Mouse (Mus musculus): ENCODE measurements at regions not wholly inside any gene's neighbourhood (a gene's known extent, or its start where the extent isn't known, plus 50 kb on each side); places are given as distances from the start of the nearest gene placed in this dataset.
A peak's percentile ranks its signal among the peaks of the same experiment; 100 is the strongest.

- no peak for DNase-seq (ENCODE audit: low read depth, low spot score)
Observed at GRCm38 (mm10) chr10:66796296-66796695, 299.6 kb upstream of the Jmjd1c start.

GRCm38 (mm10) chr10:66802691-66803090 is 293.2 kb upstream of the Jmjd1c start:
- DNase-seq (ENCODE audit: low read depth, low spot score), result no peak

GRCm38 (mm10) chr10:66807261-66807968 is 288.5 kb upstream of the Jmjd1c start:
- no peak for DNase-seq (ENCODE audit: low read depth, low spot score)

- no peak for DNase-seq (ENCODE audit: low read depth, low spot score)
Observed at GRCm38 (mm10) chr10:66812515-66813260, 283.2 kb upstream of the Jmjd1c start.

- no peak for DNase-seq (ENCODE audit: low read depth, low spot score)
Observed at GRCm38 (mm10) chr10:66813850-66814564, 281.9 kb upstream of the Jmjd1c start.

- DNase-seq (ENCODE audit: low read depth, low spot score), result no peak
Observed at GRCm38 (mm10) chr10:66814565-66815201, 281.2 kb upstream of the Jmjd1c start.

GRCm38 (mm10) chr10:66815951-66816350 is 280.0 kb upstream of the Jmjd1c start:
- DNase-seq (ENCODE audit: low read depth, low spot score), result no peak

- DNase-seq (ENCODE audit: low read depth, low spot score), result no peak
Observed at GRCm38 (mm10) chr10:66816776-66817175, 279.1 kb upstream of the Jmjd1c start.

GRCm38 (mm10) chr10:66817876-66818275 is 278.0 kb upstream of the Jmjd1c start:
- no peak for DNase-seq (ENCODE audit: low read depth, low spot score)

- no peak for DNase-seq (ENCODE audit: low read depth, low spot score)
Observed at GRCm38 (mm10) chr10:66819517-66819916, 276.4 kb upstream of the Jmjd1c start.

- DNase-seq (ENCODE audit: low read depth, low spot score), result no peak
Observed at GRCm38 (mm10) chr10:66825737-66826136, 270.2 kb upstream of the Jmjd1c start.

- no peak for DNase-seq (ENCODE audit: low read depth, low spot score)
Observed at GRCm38 (mm10) chr10:66826327-66826726, 269.6 kb upstream of the Jmjd1c start.

- DNase-seq (ENCODE audit: low read depth, low spot score), result no peak
Observed at GRCm38 (mm10) chr10:66834974-66835373, 261.0 kb upstream of the Jmjd1c start.

- no peak for DNase-seq (ENCODE audit: low read depth, low spot score)
Observed at GRCm38 (mm10) chr10:66839058-66839457, 256.9 kb upstream of the Jmjd1c start.

- no peak for DNase-seq (ENCODE audit: low read depth, low spot score)
Observed at GRCm38 (mm10) chr10:66843258-66843657, 252.7 kb upstream of the Jmjd1c start.

GRCm38 (mm10) chr10:66848778-66849177 is 247.1 kb upstream of the Jmjd1c start:
- DNase-seq (ENCODE audit: low read depth, low spot score), result no peak

GRCm38 (mm10) chr10:66849681-66850080 is 246.2 kb upstream of the Jmjd1c start:
- no peak for DNase-seq (ENCODE audit: low read depth, low spot score)

GRCm38 (mm10) chr10:66850972-66851478 is 244.9 kb upstream of the Jmjd1c start:
- no peak for DNase-seq (ENCODE audit: low read depth, low spot score)

- DNase-seq (ENCODE audit: low read depth, low spot score), result no peak
Observed at GRCm38 (mm10) chr10:66851841-66852240, 244.1 kb upstream of the Jmjd1c start.

GRCm38 (mm10) chr10:66852708-66853107 is 243.2 kb upstream of the Jmjd1c start:
- no peak for DNase-seq (ENCODE audit: low read depth, low spot score)

GRCm38 (mm10) chr10:66853258-66853657 is 242.7 kb upstream of the Jmjd1c start:
- DNase-seq (ENCODE audit: low read depth, low spot score), result peak; percentile 61

- no peak for DNase-seq (ENCODE audit: low read depth, low spot score)
Observed at GRCm38 (mm10) chr10:66854895-66855294, 241.0 kb upstream of the Jmjd1c start.

All from retina, adult 2 months (tissue).